Mouse (Mus musculus) kidney, adult 8-10 months (tissue): Measurements from ENCODE around the gene Hoxc12.

Source experiments
- DNase-seq, 2 experiments: peaks; one replicate each; pipeline ENCODE4 v3.0.0; 2022

The Hoxc12 gene

GRCm38 (mm10) chr15:102939256-102940155 lies 2.9 kb downstream of the Hoxc12 start:
- no peak for DNase-seq

GRCm38 (mm10) chr15:102942739-102943467 lies 6.3 kb downstream of the Hoxc12 start:
- DNase-seq: no peak

- DNase-seq: no peak
These were observed 6.9 kb downstream of the Hoxc12 start for GRCm38 (mm10) chr15:102943468-102943813.

- no peak for DNase-seq
These were observed 8.9 kb downstream of the Hoxc12 start for GRCm38 (mm10) chr15:102945185-102946077.

- DNase-seq: no peak
These were observed 10.7 kb downstream of the Hoxc12 start for GRCm38 (mm10) chr15:102947276-102947675.

- no peak for DNase-seq
These were observed 12.3 kb downstream of the Hoxc12 start for GRCm38 (mm10) chr15:102948842-102949241.

GRCm38 (mm10) chr15:102949696-102950095 lies 13.1 kb downstream of the Hoxc12 start:
- no peak for DNase-seq

- DNase-seq: no peak
These were observed 14.3 kb downstream of the Hoxc12 start for GRCm38 (mm10) chr15:102950877-102951276.

GRCm38 (mm10) chr15:102953561-102953960 lies 17.0 kb downstream of the Hoxc12 start:
- DNase-seq: no peak

GRCm38 (mm10) chr15:102954192-102955006 lies 17.8 kb downstream of the Hoxc12 start, which contains the start of gene Hoxc11:
Hoxc11 (plus strand) TSS chr15:102954427.
- DNase-seq: no peak

- DNase-seq: no peak
These were observed 18.4 kb downstream of the Hoxc12 start for GRCm38 (mm10) chr15:102955007-102955382.

GRCm38 (mm10) chr15:102955833-102956640 lies 19.5 kb downstream of the Hoxc12 start:
- DNase-seq: no peak

GRCm38 (mm10) chr15:102956906-102957305 lies 20.3 kb downstream of the Hoxc12 start:
- DNase-seq: no peak

GRCm38 (mm10) chr15:102959663-102960191 lies 23.2 kb downstream of the Hoxc12 start:
- no peak for DNase-seq

GRCm38 (mm10) chr15:102961728-102962127 lies 25.2 kb downstream of the Hoxc12 start:
- DNase-seq: no peak

- no peak for DNase-seq
These were observed 25.9 kb downstream of the Hoxc12 start for GRCm38 (mm10) chr15:102962492-102962891.

GRCm38 (mm10) chr15:102963259-102963658 lies 26.7 kb downstream of the Hoxc12 start:
- DNase-seq: no peak

- DNase-seq: peak in 1 of 2 experiments; percentile 69
These were observed 27.4 kb downstream of the Hoxc12 start for GRCm38 (mm10) chr15:102963671-102964640.
